Mouse (Mus musculus) myocyte (in vitro differentiated cells): ENCODE data around the gene Snx13.

ENCODE experiments used
- MAX ChIP-seq: IDR thresholded peaks from one replicate; pipeline ENCODE4 v1.6.1; 2011; ENCODE audit warnings: low read depth, mild to moderate bottlenecking, control low read depth
- MYOD1 ChIP-seq, 3 experiments: IDR thresholded peaks; one replicate each; pipeline ENCODE4 v1.6.1; 2011; ENCODE audit warnings: control low read depth in 2 of 3, low read depth in 2 of 3, mild to moderate bottlenecking in 2 of 3, moderate library complexity in 1 of 3; ENCODE audit not compliant: insufficient read length in 2 of 3, control insufficient read depth in 1 of 3
- POLR2A ChIP-seq: IDR thresholded peaks from one replicate; pipeline ENCODE4 v1.6.1; 2011; ENCODE audit warnings: low read depth, mild to moderate bottlenecking, control low read depth, moderate library complexity; ENCODE audit not compliant: insufficient read length
- USF1 ChIP-seq: IDR thresholded peaks from one replicate; pipeline ENCODE4 v1.6.1; 2011; ENCODE audit warnings: low read depth, mild to moderate bottlenecking, control low read depth, moderate library complexity

DNA sequence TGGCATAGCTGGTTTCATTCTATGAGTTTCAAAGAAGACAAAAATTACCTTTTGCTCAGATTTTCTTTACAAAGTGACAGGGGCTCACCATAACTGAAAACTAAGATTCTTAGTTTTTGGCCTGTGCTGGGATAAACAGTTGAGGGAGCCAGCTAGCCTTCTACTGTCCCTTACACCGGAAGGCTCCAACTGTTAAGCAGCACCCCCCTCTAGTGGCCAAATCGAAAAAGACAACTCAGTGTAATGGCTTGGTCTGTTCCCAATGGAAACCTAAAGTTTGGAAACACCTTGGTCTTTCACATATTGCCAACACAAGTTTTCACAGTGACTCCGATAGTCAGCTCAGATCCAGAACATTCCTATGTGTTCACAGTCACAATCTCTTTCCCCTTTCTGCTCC is 135.7 kb downstream of the Snx13 start:
- no peak for TF ChIP-seq USF1
- TF ChIP-seq POLR2A: no peak
- TF ChIP-seq MAX: no peak
- TF ChIP-seq MYOD1 (IDR thresholded peaks at IDR 0.05; ENCODE audit: control insufficient read depth in 1 of 3, insufficient read length in 2 of 3, low read depth in 2 of 3): no peak
